Mouse (Mus musculus): Measurements from ENCODE around the gene Nxn.

Gene Nxn

GRCm38 (mm10) chr11:76300862-76301261 lies 98.1 kb downstream of the Nxn start:
- DNase-seq (ENCODE audit: low read depth, low spot score), result no peak

GRCm38 (mm10) chr11:76298457-76299000 lies 100.4 kb downstream of the Nxn start:
- DNase-seq (ENCODE audit: low read depth, low spot score), result no peak

GRCm38 (mm10) chr11:76297252-76297651 lies 101.7 kb downstream of the Nxn start:
- no peak for DNase-seq (ENCODE audit: low read depth, low spot score)

- DNase-seq (ENCODE audit: low read depth, low spot score), result peak; percentile 91
Observed at GRCm38 (mm10) chr11:76294836-76295235, 104.1 kb downstream of the Nxn start.

- no peak for DNase-seq (ENCODE audit: low read depth, low spot score)
Observed at GRCm38 (mm10) chr11:76294078-76294477, 104.9 kb downstream of the Nxn start.

GRCm38 (mm10) chr11:76292831-76293230 lies 106.1 kb downstream of the Nxn start:
- no peak for DNase-seq (ENCODE audit: low read depth, low spot score)

GRCm38 (mm10) chr11:76292398-76292797 lies 106.5 kb downstream of the Nxn start:
- no peak for DNase-seq (ENCODE audit: low read depth, low spot score)

- no peak for DNase-seq (ENCODE audit: low read depth, low spot score)
Observed at GRCm38 (mm10) chr11:76291960-76292359, 107.0 kb downstream of the Nxn start.

GRCm38 (mm10) chr11:76290367-76290766 lies 108.6 kb downstream of the Nxn start:
- DNase-seq (ENCODE audit: low read depth, low spot score), result no peak

- no peak for DNase-seq (ENCODE audit: low read depth, low spot score)
Observed at GRCm38 (mm10) chr11:76288645-76289044, 110.3 kb downstream of the Nxn start.

GRCm38 (mm10) chr11:76287301-76287700 lies 111.6 kb downstream of the Nxn start:
- DNase-seq (ENCODE audit: low read depth, low spot score), result peak; percentile 94

GRCm38 (mm10) chr11:76286534-76287126 lies 112.3 kb downstream of the Nxn start:
- no peak for DNase-seq (ENCODE audit: low read depth, low spot score)

GRCm38 (mm10) chr11:76285431-76286075 lies 113.4 kb downstream of the Nxn start:
- peak; percentile 51 for DNase-seq (ENCODE audit: low read depth, low spot score)

GRCm38 (mm10) chr11:76283841-76284240 lies 115.1 kb downstream of the Nxn start:
- DNase-seq (ENCODE audit: low read depth, low spot score), result no peak

- no peak for DNase-seq (ENCODE audit: low read depth, low spot score)
Observed at GRCm38 (mm10) chr11:76279971-76280370, 119.0 kb downstream of the Nxn start.

- DNase-seq (ENCODE audit: low read depth, low spot score), result no peak
Observed at GRCm38 (mm10) chr11:76278960-76279852, 119.7 kb downstream of the Nxn start.

GRCm38 (mm10) chr11:76272440-76272839 lies 126.5 kb downstream of the Nxn start:
- peak; percentile 59 for DNase-seq (ENCODE audit: low read depth, low spot score)

- peak; percentile 41 for DNase-seq (ENCODE audit: low read depth, low spot score)
Observed at GRCm38 (mm10) chr11:76268521-76269065, 130.3 kb downstream of the Nxn start.

- DNase-seq (ENCODE audit: low read depth, low spot score), result no peak
Observed at GRCm38 (mm10) chr11:76268001-76268459, 130.9 kb downstream of the Nxn start.

GRCm38 (mm10) chr11:76267550-76267949 lies 131.4 kb downstream of the Nxn start:
- DNase-seq (ENCODE audit: low read depth, low spot score), result no peak

- DNase-seq (ENCODE audit: low read depth, low spot score), result peak; percentile 23
Observed at GRCm38 (mm10) chr11:76262611-76263351, 136.2 kb downstream of the Nxn start.
